Mouse (Mus musculus) liver, embryonic 14.5 days (tissue): ENCODE measurements around the gene Ddb2.

ENCODE experiments used
- CTCF ChIP-seq: IDR thresholded peaks from 2 replicates; pipeline ENCODE4 v1.5.1; 2016; ENCODE audit warnings: antibody characterized with exemption, low read depth, control low read depth
- EP300 ChIP-seq: IDR thresholded peaks from 2 replicates; pipeline ENCODE4 v1.6.1; 2016; ENCODE audit warnings: antibody characterized with exemption, low read depth

DNA sequence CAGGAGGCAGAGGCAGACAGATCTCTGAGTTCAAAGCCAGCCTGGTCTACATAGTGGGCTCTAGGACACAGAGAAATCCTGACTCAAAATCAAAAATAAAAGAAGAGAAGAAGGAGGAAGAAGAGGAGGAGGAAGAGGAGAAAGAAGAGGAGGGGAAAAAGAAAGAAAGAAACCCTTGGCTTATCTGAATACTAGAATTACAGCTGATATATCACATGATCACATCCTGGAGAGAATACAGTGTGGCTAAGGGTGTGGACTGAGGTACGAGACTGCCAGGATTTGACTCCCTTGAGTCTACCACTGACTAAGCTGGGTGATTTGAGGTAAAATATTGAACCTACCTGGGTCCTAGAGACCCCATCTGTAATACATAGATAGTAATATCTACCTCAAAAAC is 50.6 kb downstream of the Ddb2 start:
- TF ChIP-seq CTCF, result no peak
- no peak for TF ChIP-seq EP300
